Mouse (Mus musculus): ENCODE measurements around the gene Troap.
"Not testable (repeated sequence)": the region's sequence is repeated elsewhere in the genome, so short reads cannot be mapped to it uniquely, and the experiment has no call there.

The Troap gene

DNA sequence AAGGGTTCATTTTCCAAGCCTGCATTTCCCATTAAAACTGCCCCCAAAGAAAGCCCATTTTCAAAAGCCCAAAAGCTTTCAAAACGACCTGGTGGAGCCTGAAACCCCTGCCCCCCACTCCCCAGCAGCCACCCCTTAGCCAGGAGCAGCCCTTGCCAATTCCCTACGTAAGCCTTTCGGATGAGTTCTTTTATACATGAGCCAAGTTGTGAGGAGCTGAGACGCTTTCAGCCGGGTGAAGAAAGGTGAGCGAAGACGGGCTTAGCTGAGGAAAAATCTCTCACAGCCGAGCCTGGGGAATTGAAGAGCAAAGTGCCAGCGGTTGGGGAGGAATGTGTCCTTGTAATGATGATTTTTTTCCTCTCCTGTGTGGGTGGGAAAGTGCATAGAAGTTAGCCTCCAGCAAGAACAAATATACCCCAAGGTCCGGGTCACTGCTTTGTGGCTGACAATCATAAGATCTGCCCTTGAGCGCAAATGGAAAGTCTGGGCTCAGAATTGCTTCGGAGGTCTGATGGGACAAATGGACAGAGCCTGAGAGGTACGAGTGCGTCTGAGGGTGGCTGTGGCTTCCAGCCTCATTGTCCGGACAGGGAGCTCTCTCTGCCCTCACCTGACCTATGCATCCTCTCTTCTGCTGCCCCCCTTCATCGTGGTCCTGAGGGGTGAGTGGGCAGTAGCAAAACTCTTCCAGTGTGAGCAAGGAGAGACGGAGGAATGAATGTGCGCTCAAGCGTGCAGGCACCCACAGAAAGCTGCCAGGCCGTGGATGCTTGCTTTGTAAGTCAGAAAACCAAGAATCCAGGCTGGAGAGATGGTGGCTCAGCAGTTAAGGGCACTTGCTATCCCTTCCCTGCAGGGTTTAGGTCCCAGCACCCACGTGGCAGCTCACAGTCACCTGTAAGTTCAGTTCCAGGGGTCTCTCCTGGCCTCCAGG is 33.2 kb upstream of the Troap start:
- no peak for DNase-seq (ENCODE audit: low spot score in 2 of 2)

DNA sequence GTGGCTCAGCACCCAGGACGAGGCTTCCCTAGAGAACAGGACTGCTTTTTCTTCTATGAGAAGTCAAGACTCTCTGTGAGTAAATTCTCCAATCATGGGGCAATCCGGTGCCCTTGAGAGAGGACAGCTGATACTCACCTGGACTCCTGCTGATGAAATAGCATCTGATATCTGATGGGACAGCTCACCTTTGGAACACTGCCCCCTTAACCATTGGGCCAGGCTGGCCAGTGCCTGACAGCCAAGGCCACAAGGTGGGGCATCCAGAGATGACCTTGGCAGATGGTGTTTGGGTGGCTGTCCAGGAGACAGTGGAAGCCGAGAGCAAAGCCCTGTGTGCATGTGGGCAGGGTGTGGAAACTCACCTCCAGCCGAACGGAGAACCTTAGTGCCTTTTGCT is 32.0 kb upstream of the Troap start:
- DNase-seq (ENCODE audit: low spot score in 2 of 2), result no peak

DNA sequence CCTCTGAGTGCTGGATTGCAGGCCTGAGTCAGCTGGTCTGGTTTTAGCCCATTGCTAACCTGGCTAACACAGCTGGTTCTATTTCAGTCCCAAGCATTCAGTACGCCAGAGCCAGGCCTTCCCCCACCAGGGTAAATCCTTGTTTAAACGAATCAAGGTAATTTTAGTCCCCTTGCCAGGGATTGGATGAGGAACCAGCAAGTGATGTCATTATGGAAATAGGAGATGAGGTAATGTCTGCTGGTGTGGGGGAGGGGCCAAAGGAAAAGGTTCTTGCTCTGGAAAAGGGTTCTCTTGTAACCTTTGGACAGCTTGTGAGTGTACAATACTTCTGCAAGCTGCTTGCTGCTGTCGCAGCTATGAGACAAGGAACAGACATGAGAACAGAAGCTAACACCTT is 29.5 kb upstream of the Troap start:
- no peak for DNase-seq (ENCODE audit: low spot score in 2 of 2)

DNA sequence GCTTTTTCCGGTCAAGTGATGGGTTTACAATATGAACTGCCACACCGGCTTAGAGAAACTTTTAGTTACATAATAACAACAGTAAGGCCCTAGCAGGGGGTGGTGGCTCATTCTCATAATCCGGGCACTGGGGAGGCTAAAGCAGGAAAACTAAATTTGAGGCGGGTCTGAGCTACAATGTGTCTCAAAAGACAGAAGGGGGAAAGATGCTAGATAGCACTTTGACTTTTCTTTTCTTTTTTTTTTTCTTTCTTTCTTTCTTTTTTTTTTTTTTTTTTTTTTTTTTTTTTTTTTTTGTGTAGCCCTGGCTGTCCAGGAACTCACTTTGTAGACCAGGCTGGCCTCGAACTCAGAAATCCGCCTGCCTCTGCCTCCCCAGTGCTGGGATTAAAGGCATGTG is 28.6 kb upstream of the Troap start:
- DNase-seq (ENCODE audit: low spot score in 2 of 2), result not testable (repeated sequence)

DNA sequence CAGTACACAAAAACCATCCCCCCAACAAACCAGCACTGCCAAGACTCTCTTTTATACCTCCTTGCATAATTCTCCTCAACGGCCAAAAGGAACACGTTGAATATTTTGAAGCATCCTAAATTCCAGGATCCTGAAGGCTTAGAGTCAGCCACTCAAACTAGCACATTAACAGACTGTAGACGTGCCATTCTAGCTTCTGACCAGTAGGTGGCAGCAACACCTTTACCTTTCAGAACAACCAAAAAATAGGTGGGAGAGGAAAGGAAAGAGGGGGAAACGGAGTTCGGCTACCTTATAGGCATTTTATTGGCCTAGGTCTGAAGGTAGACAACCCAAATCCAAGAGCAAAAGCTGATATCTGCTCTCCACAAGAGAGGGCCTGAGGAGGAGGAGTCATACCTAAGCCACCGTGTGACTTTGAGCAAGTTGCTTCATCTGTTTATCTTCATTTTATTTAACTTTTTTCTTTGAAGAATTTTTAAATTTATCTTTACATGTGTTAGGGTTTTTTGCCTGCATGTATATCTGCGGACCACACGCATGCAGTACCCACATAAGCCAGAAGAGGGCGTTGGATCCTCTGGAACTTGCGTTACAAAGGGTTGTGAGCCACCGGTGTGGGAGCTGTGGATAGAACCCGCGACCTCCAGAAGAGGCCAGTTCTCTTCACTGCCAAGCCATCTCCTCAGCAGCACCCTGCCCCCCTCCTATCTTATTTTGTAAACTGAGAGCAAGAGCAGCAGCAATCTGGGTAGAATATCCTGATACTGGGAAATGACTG is 24.7 kb upstream of the Troap start:
- peak; percentile 73 to 74 for DNase-seq (ENCODE audit: low spot score in 2 of 2)

DNA sequence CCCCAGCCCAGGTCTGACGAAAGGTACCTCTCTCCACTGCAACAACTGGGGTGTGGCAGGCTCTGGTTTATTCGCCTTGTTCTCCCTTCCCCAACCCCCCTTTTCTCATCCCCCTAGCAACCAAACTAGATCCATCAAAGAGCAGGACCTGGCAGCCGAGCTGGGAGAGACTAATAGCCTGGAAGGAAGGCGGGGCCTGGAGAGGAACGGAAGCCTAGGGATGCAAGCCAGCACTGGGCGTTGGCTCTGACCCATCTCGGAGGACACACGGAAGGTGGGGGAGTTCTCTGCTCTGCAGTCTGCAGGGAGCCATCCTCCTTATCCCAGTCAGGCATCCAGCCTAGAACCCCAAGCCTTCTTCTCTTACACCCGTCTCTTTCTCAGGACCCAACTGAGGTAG is 21.0 kb upstream of the Troap start:
- no peak for DNase-seq (ENCODE audit: low spot score in 2 of 2)

DNA sequence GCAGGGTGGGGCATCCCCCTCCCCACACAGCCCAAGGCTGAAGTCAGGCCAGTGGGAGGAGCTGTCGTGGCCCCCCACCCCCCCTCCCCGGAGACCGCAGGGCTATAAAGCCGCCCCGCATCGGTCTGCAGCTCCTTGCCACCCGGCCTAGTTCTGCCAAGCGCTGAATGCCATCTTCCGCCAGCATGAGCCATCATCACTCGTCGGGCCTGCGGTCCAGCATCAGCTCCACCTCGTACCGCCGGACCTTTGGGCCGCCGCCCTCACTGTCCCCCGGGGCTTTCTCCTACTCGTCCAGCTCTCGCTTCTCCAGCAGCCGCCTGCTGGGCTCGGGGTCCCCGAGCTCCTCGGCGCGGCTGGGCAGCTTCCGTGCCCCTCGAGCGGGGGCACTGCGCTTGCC is 19.3 kb upstream of the Troap start, which contains the start of gene Prph:
TSS of gene Prph (plus strand) at position 135 of the 400 bp plus-strand sequence.
- DNase-seq (ENCODE audit: low spot score in 2 of 2), result no peak

DNA sequence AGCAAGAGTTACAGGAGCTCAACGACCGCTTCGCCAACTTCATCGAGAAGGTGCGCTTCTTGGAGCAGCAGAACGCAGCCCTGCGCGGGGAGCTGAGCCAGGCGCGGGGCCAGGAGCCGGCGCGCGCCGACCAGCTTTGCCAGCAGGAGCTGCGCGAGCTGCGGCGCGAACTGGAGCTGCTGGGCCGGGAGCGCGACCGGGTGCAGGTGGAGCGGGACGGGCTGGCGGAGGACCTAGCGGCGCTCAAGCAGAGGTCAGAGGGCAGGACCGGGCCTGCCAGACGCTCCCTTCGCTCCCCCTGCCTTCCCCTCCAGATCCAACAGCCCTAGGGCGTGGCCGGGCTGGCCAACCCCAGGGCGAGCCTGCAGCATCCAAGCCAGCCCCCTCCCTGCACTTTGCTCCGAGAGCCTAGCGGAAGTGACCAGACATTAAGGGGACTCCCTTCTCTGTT is 18.8 kb upstream of the Troap start:
- DNase-seq (ENCODE audit: low spot score in 2 of 2), result peak in 1 of 2 experiments; percentile 70

DNA sequence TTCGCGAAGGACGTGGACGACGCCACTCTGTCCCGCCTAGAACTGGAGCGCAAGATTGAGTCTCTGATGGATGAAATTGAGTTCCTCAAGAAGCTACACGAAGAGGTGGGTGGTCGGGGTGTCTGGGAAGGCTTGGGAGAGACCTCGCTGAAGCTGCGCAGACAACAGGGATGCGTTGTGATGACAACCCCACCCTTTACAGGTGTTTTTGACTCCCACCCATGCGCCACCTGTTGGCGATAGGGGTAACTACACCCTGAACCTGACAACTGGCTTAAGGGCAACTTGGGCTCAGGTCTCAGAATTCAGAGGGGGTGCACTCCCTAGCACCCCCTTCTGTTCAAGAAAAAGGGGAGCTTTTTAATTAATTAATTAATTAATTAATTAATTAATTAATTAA is 18.0 kb upstream of the Troap start:
- no peak for DNase-seq (ENCODE audit: low spot score in 2 of 2)

DNA sequence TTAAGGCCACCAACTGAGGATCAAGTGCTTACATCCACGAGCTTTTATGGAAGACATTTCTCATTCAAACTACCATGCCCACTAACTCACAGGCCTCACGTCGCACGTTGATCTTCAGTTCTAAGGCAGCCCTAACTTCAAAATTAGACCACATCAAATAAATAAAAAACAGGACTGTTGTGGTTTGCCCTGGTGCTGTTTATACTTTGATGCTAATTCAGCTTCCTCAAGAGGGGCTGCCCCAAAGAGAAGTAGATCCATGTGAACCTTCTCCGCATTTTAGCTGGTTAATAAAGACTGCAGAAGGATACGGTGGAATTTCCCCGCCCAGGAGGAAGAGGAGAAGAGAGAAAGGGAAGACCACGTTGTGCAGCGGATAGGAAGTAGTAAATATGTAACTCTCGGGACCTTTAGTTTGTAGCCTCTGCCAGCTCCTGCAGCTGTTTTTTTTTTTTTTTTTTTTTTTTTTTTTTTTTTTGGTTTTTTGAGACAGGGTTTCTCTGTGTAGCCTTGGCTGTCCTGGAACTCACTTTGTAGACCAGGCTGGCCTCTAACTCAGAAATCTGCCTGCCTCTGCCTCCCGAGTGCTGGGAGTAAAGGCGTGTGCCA is 8.7 kb upstream of the Troap start:
- DNase-seq (ENCODE audit: low spot score in 2 of 2), result no peak

DNA sequence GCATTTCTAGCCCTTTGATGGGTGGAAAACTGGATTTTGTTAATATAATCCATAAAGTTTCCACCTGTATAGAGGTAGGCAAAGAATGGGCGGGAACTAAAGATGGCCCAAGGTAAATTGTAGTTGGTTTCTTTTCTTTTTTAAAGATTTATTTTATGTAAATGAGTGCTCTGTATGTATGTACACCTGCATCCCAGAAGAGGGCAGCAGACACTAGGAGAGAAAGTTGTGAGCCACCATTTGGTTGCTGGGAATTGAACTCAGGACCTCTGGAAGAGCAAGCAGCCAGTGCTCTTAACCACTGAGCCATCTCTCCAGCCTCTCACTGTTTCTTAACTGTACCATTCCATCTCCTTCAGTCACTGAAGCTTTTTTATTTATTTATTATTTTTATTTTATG is 2.4 kb upstream of the Troap start:
- DNase-seq (ENCODE audit: low spot score in 2 of 2), result no peak

DNA sequence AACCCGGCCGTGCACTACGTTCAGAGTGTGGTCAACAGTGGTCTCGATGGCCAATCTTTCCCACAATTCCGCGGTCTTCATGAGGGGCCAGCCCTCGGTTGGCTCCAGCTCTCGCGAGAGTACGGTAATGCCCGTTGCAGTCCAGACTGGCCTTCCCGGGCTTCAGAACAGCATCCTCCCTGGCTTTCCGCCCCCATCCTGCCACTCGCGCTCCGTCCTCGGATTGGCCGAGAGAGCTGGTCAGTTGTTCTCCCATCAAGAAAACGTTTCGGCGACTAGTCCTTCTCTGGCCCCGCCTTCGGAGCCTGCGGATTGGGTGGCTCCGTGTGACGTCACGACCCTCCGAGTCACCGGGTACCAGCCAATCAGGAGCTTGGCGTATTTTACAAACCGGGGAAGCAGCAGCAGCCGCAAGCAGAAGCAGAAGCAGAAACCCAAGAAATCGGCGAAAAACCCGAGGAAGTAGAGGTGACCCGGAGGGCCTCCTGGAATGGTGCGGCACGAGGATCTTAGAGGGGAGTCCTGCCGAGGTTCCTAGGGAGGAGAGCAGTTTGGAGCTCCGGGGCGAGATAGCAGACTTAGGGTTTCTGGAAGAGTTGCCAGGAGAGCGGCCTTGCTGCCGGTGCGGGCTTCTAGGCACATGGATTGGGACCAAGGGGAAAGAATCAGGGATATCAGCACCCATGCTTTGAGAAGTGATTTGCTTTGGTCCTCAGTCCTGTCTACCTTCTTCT is 392 bp downstream of the Troap start:
- peak; percentile 98 to 99 for DNase-seq (ENCODE audit: low spot score in 2 of 2)

DNA sequence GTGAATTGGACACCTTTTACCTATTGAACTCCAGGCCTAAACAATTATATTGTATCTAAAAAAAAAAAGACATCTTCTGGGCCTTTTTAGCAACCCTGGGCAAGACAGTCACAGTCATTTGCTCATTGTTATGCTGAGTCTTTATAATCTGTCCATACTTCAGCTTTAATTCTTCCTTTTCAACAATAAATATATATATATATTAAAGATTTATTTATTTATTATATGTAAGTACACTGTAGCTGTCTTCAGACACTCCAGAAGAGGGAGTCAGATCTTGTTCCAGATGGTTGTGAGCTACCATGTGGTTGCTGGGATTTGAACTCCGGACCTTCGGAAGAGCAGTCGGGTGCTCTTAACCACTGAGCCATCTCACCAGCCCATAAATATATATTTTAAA is 1.6 kb downstream of the Troap start:
- not testable (repeated sequence) for DNase-seq (ENCODE audit: low spot score in 2 of 2)

DNA sequence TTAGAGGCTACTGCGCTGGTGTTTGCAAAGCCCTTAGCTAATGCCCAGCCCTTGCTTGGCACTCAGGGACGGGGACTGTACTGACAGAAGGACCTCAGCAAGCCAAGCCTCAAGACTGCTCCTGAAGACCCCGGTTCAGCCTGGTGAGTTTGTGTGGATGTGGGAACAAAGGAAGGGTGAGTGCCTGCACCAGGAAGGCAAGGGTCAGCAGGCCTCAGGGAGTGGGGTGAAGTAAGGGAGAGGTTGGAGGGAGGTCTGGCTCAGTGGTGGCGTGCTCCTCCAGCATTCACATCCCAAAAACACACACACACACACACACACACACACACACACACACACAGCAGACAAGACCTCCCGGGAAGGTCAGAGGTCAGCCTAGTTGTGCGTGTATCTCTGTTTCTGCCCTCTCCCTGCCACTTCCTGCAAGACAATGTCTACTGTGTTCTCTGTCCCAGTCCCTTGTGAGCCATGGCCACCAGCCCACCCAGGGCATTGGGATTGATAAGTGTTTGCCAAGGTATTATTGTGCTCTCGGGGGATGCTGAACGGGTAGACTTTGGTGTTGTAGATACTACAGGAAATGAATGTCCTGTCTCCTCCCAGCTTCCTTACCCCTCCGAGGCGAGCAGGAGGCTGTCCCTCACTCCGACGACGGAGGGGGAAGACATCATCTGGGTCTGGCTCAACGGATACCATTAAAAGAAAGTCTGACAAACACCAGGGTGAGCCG is 4.0 kb downstream of the Troap start:
- no peak for DNase-seq (ENCODE audit: low spot score in 2 of 2)

DNA sequence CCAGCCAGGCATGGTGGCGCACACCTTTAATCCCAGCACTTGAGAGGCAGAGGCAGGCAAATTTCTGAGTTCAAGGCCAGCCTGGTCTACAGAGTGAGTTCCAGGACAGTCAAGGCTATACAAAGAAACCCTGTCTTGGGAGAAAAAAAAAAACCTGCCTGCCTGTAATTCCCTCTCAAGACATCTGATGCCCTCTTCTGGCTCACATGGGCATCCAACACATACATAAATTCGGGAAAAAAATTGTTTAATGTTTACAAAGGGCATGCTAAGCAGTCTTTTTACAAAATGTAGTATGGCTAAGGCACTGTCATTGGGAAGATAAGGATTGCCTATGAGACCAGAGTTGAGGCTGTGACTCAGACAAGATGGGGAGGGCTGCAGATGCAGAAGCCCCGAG is 5.4 kb downstream of the Troap start:
- DNase-seq (ENCODE audit: low spot score in 2 of 2), result no peak

DNA sequence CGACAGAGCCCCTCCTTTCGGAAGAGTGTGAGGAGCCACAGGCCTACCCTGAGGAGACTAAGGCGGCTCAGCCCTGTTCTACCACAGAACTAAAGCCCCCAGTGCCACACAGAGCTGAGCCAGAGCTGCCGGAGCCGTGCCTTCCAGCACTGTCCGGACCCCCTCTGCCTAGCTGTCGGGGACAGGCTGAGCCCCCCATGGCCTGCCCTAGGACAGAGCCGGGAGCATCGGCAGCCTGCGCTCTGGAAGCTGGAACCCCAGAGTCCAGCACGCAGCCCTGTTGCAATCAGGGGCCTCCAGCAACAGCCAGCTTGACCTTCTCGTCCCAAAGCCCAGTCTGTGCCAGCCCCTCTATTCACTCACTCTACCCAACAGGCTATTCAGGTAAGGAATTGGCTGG is 7.9 kb downstream of the Troap start:
- no peak for DNase-seq (ENCODE audit: low spot score in 2 of 2)

DNA sequence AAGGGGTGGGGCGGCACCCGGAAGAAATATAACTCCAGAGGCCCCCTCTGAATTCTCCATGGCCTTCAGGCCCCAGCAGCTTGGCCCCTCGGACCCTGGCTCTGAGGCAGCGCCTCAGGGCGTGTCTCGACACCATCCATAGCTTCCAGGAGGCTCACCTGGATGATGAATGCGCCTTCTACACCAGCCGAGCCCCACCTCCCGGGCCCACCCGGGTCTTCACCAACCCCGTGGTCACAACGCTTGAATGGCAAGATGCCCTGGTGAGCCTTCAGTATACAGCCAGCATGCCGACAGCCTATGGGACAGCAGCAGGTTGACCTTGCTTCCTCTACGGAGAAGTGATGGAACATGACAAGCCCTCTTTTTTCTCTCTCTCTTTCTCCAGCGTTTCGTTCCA is 8.5 kb downstream of the Troap start:
- no peak for DNase-seq (ENCODE audit: low spot score in 2 of 2)

DNA sequence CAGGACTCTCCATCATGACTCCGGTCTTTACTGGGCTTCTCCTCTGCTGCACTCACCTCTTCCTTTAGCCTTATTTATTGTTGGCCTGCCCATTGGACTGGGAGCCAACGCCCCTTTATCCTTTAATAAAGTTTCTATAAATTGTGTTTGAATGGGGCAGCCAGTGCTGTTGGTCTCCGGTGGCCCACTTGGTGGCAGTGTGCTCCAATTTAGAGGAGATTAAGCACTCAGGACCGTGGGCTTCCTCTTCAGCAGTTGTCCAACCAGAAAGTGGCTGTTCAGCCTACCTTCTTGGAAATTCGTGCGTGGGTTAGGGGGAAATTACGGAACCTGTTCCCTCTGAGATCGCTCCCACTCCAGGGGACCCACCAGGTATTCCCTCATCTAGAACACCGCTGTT is 8.9 kb downstream of the Troap start:
- peak in 1 of 2 experiments; percentile 68 for DNase-seq (ENCODE audit: low spot score in 2 of 2)

DNA sequence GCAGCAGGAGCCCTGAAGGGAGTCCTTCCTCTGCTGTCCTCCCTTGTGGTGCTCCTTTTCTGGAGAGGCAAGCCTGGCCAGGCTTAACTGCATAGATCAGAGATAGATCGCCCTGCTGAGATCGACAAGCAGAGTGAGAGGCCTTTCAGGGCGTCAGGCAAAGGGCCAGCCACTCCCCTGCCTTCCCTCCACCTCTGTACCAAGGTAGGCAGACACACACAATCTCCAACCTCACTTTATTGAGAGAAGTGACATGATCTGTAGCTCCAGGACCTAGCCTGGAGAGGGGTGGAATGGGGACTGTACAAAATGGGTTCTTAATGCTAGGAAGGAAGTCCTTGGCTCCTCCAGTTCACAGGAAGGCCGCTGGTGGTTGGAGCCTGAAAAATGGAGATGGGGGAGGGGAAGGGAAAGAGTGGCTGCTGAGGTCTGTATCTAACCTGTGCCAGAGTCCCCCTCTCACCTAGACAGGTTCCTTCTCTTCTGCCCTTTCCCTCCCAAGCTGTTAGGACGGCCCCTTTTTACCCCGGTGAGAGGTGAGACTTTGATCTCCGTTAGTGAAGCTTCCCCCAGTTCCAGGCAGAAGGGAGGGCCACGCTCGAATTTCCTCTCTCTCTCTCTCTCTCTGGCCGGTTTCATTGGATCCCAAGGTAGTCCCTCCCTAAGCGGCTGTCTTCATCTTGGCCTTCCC is 9.6 kb downstream of the Troap start:
- DNase-seq (ENCODE audit: low spot score in 2 of 2), result no peak

DNA sequence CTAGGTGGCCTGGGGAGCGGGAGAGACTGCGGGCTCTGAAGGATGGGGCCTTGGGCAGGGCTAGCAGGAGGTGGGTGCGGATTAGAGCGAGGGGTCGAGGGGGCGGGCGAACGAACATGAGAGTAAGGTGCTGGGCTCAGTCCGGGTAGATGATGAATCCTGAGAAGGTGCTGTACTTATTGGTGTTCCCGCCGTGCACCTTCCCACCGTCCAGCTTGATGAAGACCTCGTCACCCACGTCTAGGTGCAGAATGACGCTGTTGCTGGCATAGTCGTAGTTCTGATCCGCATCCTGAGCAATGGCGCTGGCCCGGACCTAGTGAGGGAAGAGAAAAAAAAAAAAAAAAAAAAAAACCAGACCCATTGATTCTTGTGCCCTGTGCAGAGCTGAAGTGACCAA is 10.2 kb downstream of the Troap start:
- DNase-seq (ENCODE audit: low spot score in 2 of 2), result no peak

Data from right cerebral cortex, postnatal 10 days (tissue).